ENCODE assay signal across 18 mouse cellular contexts in genomic region chr5:65794702-65795101, GRCm38 (mm10). TPM values are rescaled to one million over a fixed set of nuclear protein-coding genes. Genes with fewer than 3 reads are reported as not detected.
DNase-seq lines count a peak whose midpoint lies in the region; ATAC-seq and TF ChIP-seq lines count a peak whose summit lies in the region.
"Had no signal": no experiment of that assay in that cellular context is flagged by ENCODE, and none has a peak within 500 bp of the region (broad histone marks: within the 10 kb centered on the region; RNA-seq: fewer than 3 reads in every experiment).

No protein-coding gene starts in this region.

- no peak for DNase-seq in thymus, adult 2 months
- no peak for DNase-seq in thymus, postnatal 36 days
- DNase-seq in MEL-GATA-1-ER (ENCODE audit: extremely low read depth, low read depth): peak; percentile 74
- no peak for DNase-seq in adrenal gland, adult 18-20 months (ENCODE audit: low spot score in 2 of 2)
- no peak for DNase-seq in midbrain, embryonic 14.5 days
- DNase-seq: cerebellum, adult 11 months; cerebellum, postnatal 10 days; forebrain, postnatal 0 days; heart, postnatal 10 days; kidney, adult 2 months; kidney, postnatal 14 days; left cerebral cortex, postnatal 4 days had no signal

- ATAC-seq in common myeloid progenitor, adult 5-6 weeks (replicated peaks; ENCODE audit: low read depth, poor library complexity, severe bottlenecking): peak; percentile 15
- ATAC-seq in megakaryocyte progenitor cell, adult 5-6 weeks (replicated peaks; ENCODE audit: poor library complexity): peak; percentile 51
- ATAC-seq in midbrain, embryonic 14.5 days (ENCODE audit: low FRiP score, low TSS enrichment): no peak
- ATAC-seq: forebrain, postnatal 0 days had no signal

- no peak overlapping the region for H3K4me2 ChIP-seq in midbrain, embryonic 14.5 days (ENCODE audit: low read length)
- H3K4me2 ChIP-seq: embryonic facial prominence, embryonic 13.5 days; hindbrain, embryonic 12.5 days had no signal

- peak overlapping the region; percentile 61; the same call in 1 of the 2 replicates for H3K27ac ChIP-seq in thymus, adult 2 months (ENCODE audit: control insufficient read depth, insufficient read depth, low read length)
- H3K27ac ChIP-seq in midbrain, embryonic 14.5 days (replicated peaks; ENCODE audit: low read depth, low read length): no peak overlapping the region
- H3K27ac ChIP-seq: embryonic facial prominence, embryonic 13.5 days; heart, embryonic 10.5 days; hindbrain, embryonic 12.5 days; layer of hippocampus, adult 2 months had no signal

- TF ChIP-seq CTCF in thymus, adult 2 months (IDR thresholded peaks at IDR 0.05; ENCODE audit: borderline replicate concordance, control insufficient read depth, extremely low read depth, insufficient read depth, low read length, poor library complexity): no peak

- H3K36me3 ChIP-seq in thymus, adult 2 months (ENCODE audit: control insufficient read depth, insufficient read depth, low read length): peaks cover 17% of the 10 kb centered on the region
- H3K36me3 ChIP-seq in midbrain, embryonic 14.5 days (ENCODE audit: control insufficient read depth, insufficient read depth, low read length): peaks cover 62% of the 10 kb centered on the region

- H3K9ac ChIP-seq in midbrain, embryonic 14.5 days (replicated peaks; ENCODE audit: low read length): no peak overlapping the region
- H3K9ac ChIP-seq: embryonic facial prominence, embryonic 13.5 days; forebrain, postnatal 0 days; hindbrain, embryonic 12.5 days had no signal

- 33% methylated on average over 3 of the region's 3 CpGs for WGBS in thymus, adult 2 months
- 86% methylated on average over 3 of the region's 3 CpGs for WGBS in midbrain, embryonic 14.5 days

- no peak overlapping the region for H3K4me3 ChIP-seq in thymus, adult 2 months (ENCODE audit: control insufficient read depth, insufficient read depth, low read length)
- H3K4me3 ChIP-seq in midbrain, embryonic 14.5 days (replicated peaks; ENCODE audit: low read depth, low read length): no peak overlapping the region
- H3K4me3 ChIP-seq: embryonic facial prominence, embryonic 13.5 days; heart, embryonic 10.5 days; hindbrain, embryonic 12.5 days; layer of hippocampus, adult 2 months had no signal

- no peaks in the 10 kb centered on the region for H3K27me3 ChIP-seq in thymus, adult 2 months (ENCODE audit: control insufficient read depth, insufficient read depth, low read length)
- no peaks in the 10 kb centered on the region for H3K27me3 ChIP-seq in midbrain, embryonic 14.5 days (ENCODE audit: control insufficient read depth, insufficient read depth, low read length)
- H3K27me3 ChIP-seq: embryonic facial prominence, embryonic 13.5 days; hindbrain, embryonic 12.5 days had no signal

- no peaks in the 10 kb centered on the region for H3K9me3 ChIP-seq in midbrain, embryonic 14.5 days (ENCODE audit: control insufficient read depth, low read length)
- H3K9me3 ChIP-seq: embryonic facial prominence, embryonic 13.5 days; heart, embryonic 10.5 days; hindbrain, embryonic 12.5 days had no signal

- no peak for TF ChIP-seq POLR2A in thymus, adult 2 months (IDR thresholded peaks at IDR 0.05; ENCODE audit: control insufficient read depth, extremely low read depth, insufficient read depth, low read length, poor library complexity)

- H3K4me1 ChIP-seq in thymus, adult 2 months (replicated peaks; ENCODE audit: control insufficient read depth, insufficient read depth, low read length): peaks cover 21% of the 10 kb centered on the region
- no peaks in the 10 kb centered on the region for H3K4me1 ChIP-seq in midbrain, embryonic 14.5 days (ENCODE audit: control insufficient read depth, insufficient read depth, low read length)
- H3K4me1 ChIP-seq: embryonic facial prominence, embryonic 13.5 days; heart, embryonic 10.5 days; hindbrain, embryonic 12.5 days had no signal

RNA-seq across cellular contexts. Expression of gene N4bp2, which starts 31.4 kb away (rescaled TPM):
- 22.0 and 32.2 TPM in 2 replicates for polyA plus RNA-seq in thymus, adult 2 months (2012; rRNA removed)
- total RNA-seq in common myeloid progenitor, adult 5-6 weeks (2017): 49.1 and 67.5 TPM in 2 replicates
- total RNA-seq in megakaryocyte progenitor cell, adult 5-6 weeks (2015): 39.1 and 39.8 TPM in 2 replicates
- 22.2 and 30.3 TPM in 2 replicates for total RNA-seq in megakaryocyte progenitor cell, adult 5-6 weeks (2017)
- 10 to 100 TPM in 1 of 2 experiments, 1 to 10 TPM in 1; 8.1 to 12.0 TPM for total RNA-seq in adrenal gland, adult 18-20 months (2021)
- polyA plus RNA-seq in midbrain, embryonic 14.5 days (2014; fragmentation: Nextera tagmentation; extraction: Ambion mirVana): 26.1 and 32.6 TPM in 2 replicates
